Mouse (Mus musculus): ENCODE measurements around the gene Ggt5. TPM values are rescaled to one million over a fixed set of nuclear protein-coding genes. Genes with fewer than 3 reads are reported as not detected.

Gene Ggt5
- polyA plus RNA-seq, 1 experiment from 2014 or later, result 4.0 TPM

GRCm38 (mm10) chr10:75610486-75610885 lies 21.3 kb downstream of the Ggt5 start:
- Histone ChIP-seq H3K4me1 (replicated peaks; ENCODE audit: control insufficient read depth, insufficient read depth, low read length) (no peaks in the 10 kb centered on the region), H3K9ac (ENCODE audit: low read depth, low read length) (no peak overlapping the region), H3K4me2 (replicated peaks; ENCODE audit: low read depth) (no peak overlapping the region), H3K36me3 (ENCODE audit: control insufficient read depth, insufficient read depth) (no peaks in the 10 kb centered on the region), H3K27me3 (replicated peaks; ENCODE audit: control insufficient read depth, insufficient read depth, low read length) (no peaks in the 10 kb centered on the region), H3K4me3 (ENCODE audit: low read depth, low read length) (no peak overlapping the region), H3K9me3 (ENCODE audit: control insufficient read depth) (no peaks in the 10 kb centered on the region), H3K27ac (ENCODE audit: low read depth, low read length) (no peak overlapping the region)
- ATAC-seq, result no peak
- no peak for TF ChIP-seq CTCF (IDR thresholded peaks at IDR 0.05; ENCODE audit: low read depth)
- 48% methylated on average over 7 of the region's 7 CpGs for WGBS

GRCm38 (mm10) chr10:75616044-75616443 lies 26.9 kb downstream of the Ggt5 start:
- H3K36me3 ChIP-seq (ENCODE audit: control insufficient read depth, insufficient read depth), result no peaks in the 10 kb centered on the region
- H3K4me3 ChIP-seq (ENCODE audit: low read depth, low read length), result no peak overlapping the region
- no peaks in the 10 kb centered on the region for H3K9me3 ChIP-seq (ENCODE audit: control insufficient read depth)
- no peak overlapping the region for H3K27ac ChIP-seq (ENCODE audit: low read depth, low read length)
- WGBS, result 90% methylated on average over 4 of the region's 4 CpGs
- no peak overlapping the region for H3K9ac ChIP-seq (ENCODE audit: low read depth, low read length)
- H3K27me3 ChIP-seq (replicated peaks; ENCODE audit: control insufficient read depth, insufficient read depth, low read length), result no peaks in the 10 kb centered on the region
- TF ChIP-seq CTCF (IDR thresholded peaks at IDR 0.05; ENCODE audit: low read depth), result no peak
- ATAC-seq, result no peak
- no peak overlapping the region for H3K4me2 ChIP-seq (replicated peaks; ENCODE audit: low read depth)
- no peaks in the 10 kb centered on the region for H3K4me1 ChIP-seq (replicated peaks; ENCODE audit: control insufficient read depth, insufficient read depth, low read length)

- 38% methylated on average over 3 of the region's 3 CpGs for WGBS
- no peak overlapping the region for H3K9ac ChIP-seq (ENCODE audit: low read depth, low read length)
- H3K4me1 ChIP-seq (replicated peaks; ENCODE audit: control insufficient read depth, insufficient read depth, low read length), result no peaks in the 10 kb centered on the region
- H3K4me3 ChIP-seq (ENCODE audit: low read depth, low read length), result no peak overlapping the region
- no peak overlapping the region for H3K27ac ChIP-seq (ENCODE audit: low read depth, low read length)
- TF ChIP-seq CTCF (IDR thresholded peaks at IDR 0.05; ENCODE audit: low read depth), result peak; percentile 50
- H3K9me3 ChIP-seq (ENCODE audit: control insufficient read depth), result no peaks in the 10 kb centered on the region
- no peak overlapping the region for H3K4me2 ChIP-seq (replicated peaks; ENCODE audit: low read depth)
- ATAC-seq, result no peak
- no peaks in the 10 kb centered on the region for H3K27me3 ChIP-seq (replicated peaks; ENCODE audit: control insufficient read depth, insufficient read depth, low read length)
- no peaks in the 10 kb centered on the region for H3K36me3 ChIP-seq (ENCODE audit: control insufficient read depth, insufficient read depth)
Measured at GRCm38 (mm10) chr10:75620818-75621217, 31.7 kb downstream of the Ggt5 start.

GRCm38 (mm10) chr10:75625920-75626319 lies 36.8 kb downstream of the Ggt5 start:
- no peak for ATAC-seq
- WGBS, result 31% methylated on average over 6 of the region's 6 CpGs
- no peak overlapping the region for H3K4me2 ChIP-seq (replicated peaks; ENCODE audit: low read depth)

GRCm38 (mm10) chr10:75626991-75627390 lies 37.9 kb downstream of the Ggt5 start:
- 34% methylated on average over 3 of the region's 3 CpGs for WGBS
- H3K27me3 ChIP-seq (replicated peaks; ENCODE audit: control insufficient read depth, insufficient read depth, low read length), result no peaks in the 10 kb centered on the region
- no peak overlapping the region for H3K27ac ChIP-seq (ENCODE audit: low read depth, low read length)
- H3K4me3 ChIP-seq (ENCODE audit: low read depth, low read length), result no peak overlapping the region
- no peak for ATAC-seq
- TF ChIP-seq CTCF (IDR thresholded peaks at IDR 0.05; ENCODE audit: low read depth), result no peak
- no peaks in the 10 kb centered on the region for H3K9me3 ChIP-seq (ENCODE audit: control insufficient read depth)
- no peak overlapping the region for H3K4me2 ChIP-seq (replicated peaks; ENCODE audit: low read depth)
- no peaks in the 10 kb centered on the region for H3K36me3 ChIP-seq (ENCODE audit: control insufficient read depth, insufficient read depth)
- no peaks in the 10 kb centered on the region for H3K4me1 ChIP-seq (replicated peaks; ENCODE audit: control insufficient read depth, insufficient read depth, low read length)
- no peak overlapping the region for H3K9ac ChIP-seq (ENCODE audit: low read depth, low read length)

More at GRCm38 (mm10) chr10:75625920-75626319, 36.8 kb downstream of the Ggt5 start:
- H3K4me3 ChIP-seq (ENCODE audit: low read depth, low read length), result no peak overlapping the region
- H3K9ac ChIP-seq (ENCODE audit: low read depth, low read length), result no peak overlapping the region
- no peaks in the 10 kb centered on the region for H3K27me3 ChIP-seq (replicated peaks; ENCODE audit: control insufficient read depth, insufficient read depth, low read length)
- H3K36me3 ChIP-seq (ENCODE audit: control insufficient read depth, insufficient read depth), result no peaks in the 10 kb centered on the region
- H3K27ac ChIP-seq (ENCODE audit: low read depth, low read length), result no peak overlapping the region
- no peaks in the 10 kb centered on the region for H3K9me3 ChIP-seq (ENCODE audit: control insufficient read depth)
- no peaks in the 10 kb centered on the region for H3K4me1 ChIP-seq (replicated peaks; ENCODE audit: control insufficient read depth, insufficient read depth, low read length)
- TF ChIP-seq CTCF (IDR thresholded peaks at IDR 0.05; ENCODE audit: low read depth), result no peak

GRCm38 (mm10) chr10:75627490-75627889 lies 38.4 kb downstream of the Ggt5 start:
- Histone ChIP-seq H3K36me3 (ENCODE audit: control insufficient read depth, insufficient read depth) (no peaks in the 10 kb centered on the region), H3K9me3 (ENCODE audit: control insufficient read depth) (no peaks in the 10 kb centered on the region), H3K4me1 (replicated peaks; ENCODE audit: control insufficient read depth, insufficient read depth, low read length) (no peaks in the 10 kb centered on the region), H3K27me3 (replicated peaks; ENCODE audit: control insufficient read depth, insufficient read depth, low read length) (no peaks in the 10 kb centered on the region), H3K9ac (ENCODE audit: low read depth, low read length) (no peak overlapping the region; the same call in 1 of the 2 replicates), H3K4me3 (ENCODE audit: low read depth, low read length) (no peak overlapping the region), H3K27ac (ENCODE audit: low read depth, low read length) (no peak overlapping the region), H3K4me2 (replicated peaks; ENCODE audit: low read depth) (no peak overlapping the region)
- WGBS, result 56% methylated on average over 3 of the region's 3 CpGs
- no peak for TF ChIP-seq CTCF (IDR thresholded peaks at IDR 0.05; ENCODE audit: low read depth)
- no peak for ATAC-seq

- ATAC-seq, result 0 out of 2 replicates have a peak, but pooled peaks have one; percentile 39
- no peak overlapping the region for H3K4me2 ChIP-seq (replicated peaks; ENCODE audit: low read depth)
- H3K27ac ChIP-seq (ENCODE audit: low read depth, low read length), result no peak overlapping the region
- H3K4me1 ChIP-seq (replicated peaks; ENCODE audit: control insufficient read depth, insufficient read depth, low read length), result no peaks in the 10 kb centered on the region
- no peak overlapping the region for H3K9ac ChIP-seq (ENCODE audit: low read depth, low read length)
- H3K4me3 ChIP-seq (ENCODE audit: low read depth, low read length), result no peak overlapping the region
- H3K27me3 ChIP-seq (replicated peaks; ENCODE audit: control insufficient read depth, insufficient read depth, low read length), result no peaks in the 10 kb centered on the region
- WGBS, result 49% methylated on average over 5 of the region's 5 CpGs
- no peaks in the 10 kb centered on the region for H3K36me3 ChIP-seq (ENCODE audit: control insufficient read depth, insufficient read depth)
- no peaks in the 10 kb centered on the region for H3K9me3 ChIP-seq (ENCODE audit: control insufficient read depth)
- TF ChIP-seq CTCF (IDR thresholded peaks at IDR 0.05; ENCODE audit: low read depth), result no peak
Measured at GRCm38 (mm10) chr10:75632633-75633032, 43.5 kb downstream of the Ggt5 start.

Measured in intestine, postnatal 0 days (tissue).